Mouse (Mus musculus): ENCODE data around the gene Ccdc43.

Gene Ccdc43

GRCm38 (mm10) chr11:102665151-102665550 is 32.4 kb downstream of the Ccdc43 start:
- no peak for DNase-seq (ENCODE audit: low spot score)

GRCm38 (mm10) chr11:102663416-102663815 is 34.2 kb downstream of the Ccdc43 start, which contains the start of gene Meioc:
TSS of gene Meioc (plus strand) at chr11:102663716.
- no peak for DNase-seq (ENCODE audit: low spot score)

GRCm38 (mm10) chr11:102656931-102657330 is 40.7 kb downstream of the Ccdc43 start:
- DNase-seq (ENCODE audit: low spot score): no peak

GRCm38 (mm10) chr11:102656326-102656926 is 41.2 kb downstream of the Ccdc43 start:
- no peak for DNase-seq (ENCODE audit: low spot score)

- no peak for DNase-seq (ENCODE audit: low spot score)
Observed at GRCm38 (mm10) chr11:102655888-102656287, 41.7 kb downstream of the Ccdc43 start.

GRCm38 (mm10) chr11:102652844-102653243 is 44.7 kb downstream of the Ccdc43 start:
- DNase-seq (ENCODE audit: low spot score): no peak

GRCm38 (mm10) chr11:102651381-102651780 is 46.2 kb downstream of the Ccdc43 start:
- DNase-seq (ENCODE audit: low spot score): peak; percentile 39

- no peak for DNase-seq (ENCODE audit: low spot score)
Observed at GRCm38 (mm10) chr11:102647885-102648284, 49.7 kb downstream of the Ccdc43 start.

GRCm38 (mm10) chr11:102646226-102646625 is 51.4 kb downstream of the Ccdc43 start:
- DNase-seq (ENCODE audit: low spot score): no peak

GRCm38 (mm10) chr11:102643891-102644382 is 53.6 kb downstream of the Ccdc43 start:
- DNase-seq (ENCODE audit: low spot score): peak; percentile 74

GRCm38 (mm10) chr11:102636887-102637286 is 60.7 kb downstream of the Ccdc43 start:
- DNase-seq (ENCODE audit: low spot score): no peak

Data from yolk sac, embryonic 10.5 days (tissue).